Mouse (Mus musculus) megakaryocyte, embryonic 14.5 days (primary cell): ENCODE data around the gene Ifnar2.

Experiments used
- FLI1 ChIP-seq: IDR thresholded peaks from 2 replicates; pipeline ENCODE4 v1.6.1; 2012; ENCODE audit warnings: low read length, inconsistent platforms, mixed read lengths
- GATA1 ChIP-seq: IDR thresholded peaks from 3 replicates; pipeline ENCODE4 v1.6.1; 2012; ENCODE audit warnings: mixed read lengths, low read length, inconsistent platforms, borderline replicate concordance

DNA sequence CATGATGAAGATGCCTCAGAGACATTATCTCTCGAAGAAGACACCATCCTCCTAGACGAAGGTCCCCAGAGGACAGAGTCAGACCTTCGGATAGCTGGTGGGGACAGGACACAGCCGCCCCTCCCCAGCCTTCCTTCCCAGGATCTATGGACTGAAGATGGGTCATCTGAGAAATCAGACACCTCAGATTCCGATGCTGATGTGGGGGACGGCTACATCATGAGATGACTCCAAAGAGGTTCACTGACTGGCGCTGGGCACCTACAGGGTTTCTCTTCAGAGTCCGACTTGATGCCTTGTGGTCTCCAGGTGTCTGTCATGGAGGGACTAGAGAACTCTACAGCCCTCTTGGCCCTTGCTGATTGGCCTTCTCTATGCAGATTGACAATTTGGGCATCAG lies 31.6 kb downstream of the Ifnar2 start:
- no peak for TF ChIP-seq GATA1
- no peak for TF ChIP-seq FLI1
